Mouse (Mus musculus): ENCODE results near the gene Hbs1l. TPM values are rescaled to one million over a fixed set of nuclear protein-coding genes. Genes with fewer than 3 reads are reported as not detected.
"Not testable (repeated sequence)": the region's sequence is repeated elsewhere in the genome, so short reads cannot be mapped to it uniquely, and the experiment has no call there.

Gene Hbs1l
- total RNA-seq, 2 experiments from 2014 or later, result 62.0 to 68.9 TPM

DNA sequence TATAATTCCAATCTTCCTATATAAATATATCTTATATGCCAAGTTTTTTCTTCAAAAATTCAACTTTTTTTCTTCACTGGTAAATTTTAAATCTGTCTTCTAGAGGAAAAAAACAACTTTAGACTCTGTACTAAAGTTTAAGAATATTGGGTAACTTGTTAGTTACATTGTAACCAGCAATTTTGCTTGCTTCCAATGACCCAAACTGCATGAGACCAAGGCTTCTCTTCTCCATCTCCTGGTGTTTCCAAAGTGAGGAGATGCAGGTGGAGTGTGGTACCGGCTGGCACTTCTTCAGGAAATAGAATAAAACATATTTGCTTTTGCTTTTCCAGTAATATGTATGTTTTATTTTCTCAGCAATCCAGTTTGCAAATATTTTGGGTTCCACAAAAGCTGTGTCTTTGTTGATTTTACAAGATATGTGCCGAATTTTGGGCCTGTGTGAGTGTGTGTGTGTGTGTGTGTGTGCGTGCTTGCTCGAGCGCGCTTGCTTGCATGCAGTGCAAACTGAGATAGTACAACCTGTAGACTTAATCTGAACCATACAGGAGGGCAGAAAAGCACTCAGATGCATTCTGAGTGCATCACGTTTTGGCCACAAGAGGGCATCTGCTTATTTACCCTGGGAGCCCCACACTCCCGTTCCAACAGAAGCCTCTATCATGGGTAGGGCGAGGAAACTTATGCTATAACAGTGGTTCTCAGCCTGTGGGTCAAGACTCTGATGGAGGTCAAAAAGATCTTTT is 82.6 kb downstream of the Hbs1l start:
- Histone ChIP-seq H3K27ac (no peak overlapping the region), H3K4me3 (no peak overlapping the region)
- DNase-seq (ENCODE audit: low spot score in 2 of 2), result no peak
- peak; percentile 76 for TF ChIP-seq CTCF (conservative IDR thresholded peaks at IDR 0.05)

GRCm38 (mm10) chr10:21382914-21383313 is 87.1 kb downstream of the Hbs1l start:
- Histone ChIP-seq H3K4me3 (no peak overlapping the region), H3K27ac (no peak overlapping the region)
- TF ChIP-seq CTCF (conservative IDR thresholded peaks at IDR 0.05), result peak; percentile 87
- DNase-seq (ENCODE audit: low spot score in 2 of 2), result peak; percentile 66 to 78

DNA sequence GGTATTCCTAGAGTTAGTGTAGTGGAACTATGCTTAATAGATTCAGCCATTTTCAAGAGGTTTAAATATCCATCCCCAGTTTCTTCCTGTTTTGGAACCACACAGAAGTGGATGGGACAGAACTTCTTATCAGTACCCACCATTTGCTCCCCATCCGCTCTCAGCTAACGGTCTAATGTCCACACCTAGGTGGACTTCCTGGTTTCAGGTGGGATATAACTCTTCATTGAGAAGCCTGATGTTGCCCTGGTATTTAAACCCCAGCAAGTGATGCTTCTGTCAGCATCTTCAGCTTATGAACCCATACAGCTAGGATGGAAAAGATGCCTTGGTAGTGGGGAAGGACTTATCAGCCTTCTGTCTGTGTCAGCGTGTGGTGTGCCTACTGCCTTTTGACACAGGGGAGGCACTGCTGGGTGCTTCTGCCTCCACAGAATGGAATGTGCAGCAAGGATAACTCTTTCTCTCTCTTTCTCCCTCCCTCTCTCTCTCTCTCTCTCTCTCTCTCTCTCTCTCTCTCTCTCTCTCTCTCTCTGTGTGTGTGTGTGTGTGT is 89.4 kb downstream of the Hbs1l start:
- no peak for DNase-seq (ENCODE audit: low spot score in 2 of 2)
- no peak overlapping the region for H3K4me3 ChIP-seq
- no peak for TF ChIP-seq CTCF (conservative IDR thresholded peaks at IDR 0.05)
- no peak overlapping the region for H3K27ac ChIP-seq

- H3K4me3 ChIP-seq, result no peak overlapping the region
- H3K27ac ChIP-seq, result no peak overlapping the region
- no peak for DNase-seq (ENCODE audit: low spot score in 2 of 2)
- no peak for TF ChIP-seq CTCF (conservative IDR thresholded peaks at IDR 0.05)
Observed at GRCm38 (mm10) chr10:21389075-21389474, 93.3 kb downstream of the Hbs1l start.

DNA sequence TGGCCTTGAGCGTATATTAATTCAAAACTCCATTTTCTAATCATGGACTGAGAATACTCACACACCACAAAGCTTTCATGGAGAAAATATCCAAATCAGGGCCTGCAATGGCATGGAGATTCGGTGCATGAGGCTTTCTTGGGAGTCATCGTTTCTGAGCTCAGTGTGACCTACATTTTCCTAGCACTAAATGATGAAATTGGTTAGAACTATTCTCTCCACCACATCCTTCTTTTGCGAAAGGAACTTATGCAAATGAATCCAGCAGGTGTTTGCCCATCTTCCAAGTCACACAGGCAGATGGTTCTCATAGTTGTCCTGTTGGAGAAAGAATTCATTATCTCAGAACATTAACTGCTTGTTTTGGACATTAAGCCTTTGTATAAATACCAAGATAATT is 94.7 kb downstream of the Hbs1l start:
- H3K4me3 ChIP-seq, result no peak overlapping the region
- TF ChIP-seq CTCF (conservative IDR thresholded peaks at IDR 0.05), result no peak
- H3K27ac ChIP-seq, result no peak overlapping the region
- no peak for DNase-seq (ENCODE audit: low spot score in 2 of 2)

GRCm38 (mm10) chr10:21391286-21391685 is 95.5 kb downstream of the Hbs1l start:
- DNase-seq (ENCODE audit: low spot score in 2 of 2), result no peak
- no peak for TF ChIP-seq CTCF (conservative IDR thresholded peaks at IDR 0.05)
- 0 out of 2 replicates have a peak overlapping the region, but pooled peaks have one; percentile 5 for H3K27ac ChIP-seq
- no peak overlapping the region for H3K4me3 ChIP-seq

- DNase-seq (ENCODE audit: low spot score in 2 of 2), result no peak
- Histone ChIP-seq H3K4me3 (no peak overlapping the region), H3K27ac (no peak overlapping the region)
- no peak for TF ChIP-seq CTCF (conservative IDR thresholded peaks at IDR 0.05)
Observed at GRCm38 (mm10) chr10:21393390-21393789, 97.6 kb downstream of the Hbs1l start.

DNA sequence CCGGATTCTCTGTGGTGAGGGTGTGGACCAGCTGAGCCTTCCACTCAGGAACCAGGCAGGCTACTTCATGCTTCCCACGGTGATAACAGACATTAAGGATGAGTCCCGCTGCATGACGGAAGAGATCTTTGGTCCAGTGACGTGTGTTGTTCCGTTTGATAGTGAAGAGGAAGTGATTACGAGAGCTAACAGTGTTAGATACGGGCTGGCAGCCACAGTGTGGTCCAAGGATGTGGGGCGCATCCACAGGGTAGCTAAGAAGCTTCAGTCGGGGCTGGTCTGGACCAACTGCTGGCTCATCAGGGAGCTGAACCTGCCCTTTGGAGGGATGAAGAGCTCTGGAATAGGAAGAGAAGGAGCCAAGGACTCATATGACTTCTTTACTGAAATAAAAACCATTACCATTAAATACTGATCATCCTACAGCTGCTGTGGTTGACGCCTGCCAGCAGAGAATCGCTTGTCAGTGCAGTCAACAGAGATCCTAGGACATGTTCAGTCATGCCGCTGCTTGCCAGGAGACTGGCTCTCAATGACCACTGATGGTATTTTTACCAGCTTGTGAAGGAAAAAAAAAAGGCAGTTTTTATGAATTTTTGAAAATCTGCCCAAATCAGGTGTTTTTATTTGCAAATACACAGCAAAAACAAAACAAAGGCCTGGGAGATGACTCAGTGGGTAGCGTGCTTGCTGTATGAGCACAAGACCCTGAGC is 99.8 kb downstream of the Hbs1l start:
- DNase-seq (ENCODE audit: low spot score in 2 of 2), result no peak
- no peak for TF ChIP-seq CTCF (conservative IDR thresholded peaks at IDR 0.05)
- Histone ChIP-seq H3K4me3 (no peak overlapping the region), H3K27ac (no peak overlapping the region)

GRCm38 (mm10) chr10:21398873-21399425 is 103.2 kb downstream of the Hbs1l start:
- H3K27ac ChIP-seq; H3K4me3 ChIP-seq; DNase-seq (ENCODE audit: low spot score in 2 of 2): not testable (repeated sequence)

GRCm38 (mm10) chr10:21399622-21400021 is 103.8 kb downstream of the Hbs1l start:
- TF ChIP-seq CTCF (conservative IDR thresholded peaks at IDR 0.05), result no peak
- Histone ChIP-seq H3K4me3 (no peak overlapping the region), H3K27ac (no peak overlapping the region)
- DNase-seq (ENCODE audit: low spot score in 2 of 2), result no peak

DNA sequence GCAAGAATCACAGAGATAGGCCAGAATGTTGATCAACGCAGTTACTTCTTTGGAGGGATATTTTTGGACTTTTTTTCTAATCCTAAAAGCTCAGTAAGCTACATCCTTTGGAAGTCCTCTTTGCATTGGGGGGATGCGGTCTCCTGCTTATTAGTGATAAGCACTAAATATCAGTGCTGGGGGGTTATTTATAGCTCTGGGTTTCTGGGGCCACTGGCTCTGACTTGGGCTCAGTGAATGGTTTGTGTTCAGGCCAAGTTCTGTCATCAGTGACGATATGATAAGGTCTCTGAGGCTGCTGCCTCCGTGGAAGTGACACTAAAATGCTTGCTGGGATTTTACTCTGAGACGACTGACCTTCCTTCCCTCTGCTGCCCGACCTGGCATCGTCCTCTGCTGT is 104.3 kb downstream of the Hbs1l start:
- no peak overlapping the region for H3K4me3 ChIP-seq
- no peak for DNase-seq (ENCODE audit: low spot score in 2 of 2)
- H3K27ac ChIP-seq, result no peak overlapping the region
- no peak for TF ChIP-seq CTCF (conservative IDR thresholded peaks at IDR 0.05)

GRCm38 (mm10) chr10:21400453-21400852 is 104.7 kb downstream of the Hbs1l start:
- TF ChIP-seq CTCF (conservative IDR thresholded peaks at IDR 0.05), result no peak
- H3K4me3 ChIP-seq, result no peak overlapping the region
- no peak for DNase-seq (ENCODE audit: low spot score in 2 of 2)
- no peak overlapping the region for H3K27ac ChIP-seq

DNA sequence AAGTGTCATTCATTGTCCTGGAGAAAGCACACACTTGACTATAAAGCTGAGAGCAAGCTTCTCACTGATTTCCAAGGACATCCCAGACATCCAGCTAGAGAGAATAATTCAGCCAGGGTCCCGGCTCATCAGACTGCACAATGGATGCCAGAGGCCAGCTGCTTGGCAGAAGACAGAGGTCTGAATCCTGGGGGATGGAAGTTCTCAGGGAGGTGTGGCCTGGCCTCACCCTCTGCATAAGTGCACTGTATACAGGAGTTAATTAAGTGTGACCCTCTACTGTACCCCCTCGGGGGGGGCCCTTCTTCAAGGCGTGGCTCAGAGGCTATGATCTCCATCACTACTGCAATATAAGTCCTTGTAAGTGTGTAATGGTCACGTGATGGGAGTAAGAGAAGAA is 105.5 kb downstream of the Hbs1l start:
- no peak overlapping the region for H3K4me3 ChIP-seq
- no peak for DNase-seq (ENCODE audit: low spot score in 2 of 2)
- H3K27ac ChIP-seq, result no peak overlapping the region
- no peak for TF ChIP-seq CTCF (conservative IDR thresholded peaks at IDR 0.05)

Data from layer of hippocampus, adult 2 months (tissue).